Mouse (Mus musculus) intestine, postnatal 0 days (tissue): ENCODE results near the gene Mecr. TPM values are rescaled to one million over a fixed set of nuclear protein-coding genes. Genes with fewer than 3 reads are reported as not detected.

Source experiments
- ATAC-seq: fragments of 200-750 bp; cut with Nextera tagmentation; 2 replicates; pipeline ENCODE4 v1.8.0; 2017; ENCODE audit warnings: mild to moderate bottlenecking, moderate TSS enrichment, moderate library complexity
- H3K27ac ChIP-seq: fragments of 300-500 bp; sonication (generic); 2 replicates; pipeline ENCODE4 v1.5.1; 2014; ENCODE audit warnings: mild to moderate bottlenecking, low read depth, low read length, moderate library complexity
- H3K27me3 ChIP-seq: fragments of 300-500 bp; sonication (generic); replicated peaks from 2 replicates; pipeline ENCODE4 v1.6.1; 2014; ENCODE audit warnings: low read length, mixed read lengths; ENCODE audit not compliant: control insufficient read depth, insufficient read depth
- H3K36me3 ChIP-seq: fragments of 300-500 bp; sonication (generic); 2 replicates; pipeline ENCODE4 v1.6.1; 2014; ENCODE audit warnings: mild to moderate bottlenecking, moderate library complexity; ENCODE audit not compliant: control insufficient read depth, insufficient read depth
- H3K4me1 ChIP-seq: fragments of 300-500 bp; sonication (generic); replicated peaks from 2 replicates; pipeline ENCODE4 v1.6.1; 2014; ENCODE audit warnings: antibody characterized with exemption, low read length, mixed read lengths; ENCODE audit not compliant: control insufficient read depth, insufficient read depth
- H3K4me2 ChIP-seq: fragments of 300-500 bp; sonication (generic); replicated peaks from 2 replicates; pipeline ENCODE4 v1.6.1; 2014; ENCODE audit warnings: low read depth, mild to moderate bottlenecking, moderate library complexity
- H3K4me3 ChIP-seq: fragments of 300-500 bp; sonication (generic); 2 replicates; pipeline ENCODE4 v1.5.1; 2014; ENCODE audit warnings: low read depth, low read length
- H3K9ac ChIP-seq: fragments of 300-500 bp; sonication (generic); 2 replicates; pipeline ENCODE4 v1.6.1; 2014; ENCODE audit warnings: mild to moderate bottlenecking, low read depth, low read length
- H3K9me3 ChIP-seq: fragments of 300-500 bp; sonication (generic); 2 replicates; pipeline ENCODE4 v1.6.1; 2016; ENCODE audit warnings: mixed run types; ENCODE audit not compliant: control insufficient read depth
- CTCF ChIP-seq: sonication (generic); IDR thresholded peaks from 2 replicates; pipeline ENCODE4 v1.5.1; 2016; ENCODE audit warnings: low read depth, mild to moderate bottlenecking, control low read depth, antibody characterized with exemption, moderate library complexity
- WGBS: fragments of 180-500 bp; shearing (Covaris S2); extraction: QIAGEN DNeasy Blood & Tissue Kit; methylation state at CpG from one replicate; pipeline ENCODE4 v1.1.7; 2014; 5-methylcytosine and 5-hydroxymethylcytosine counted together
- polyA plus RNA-seq: library from polyadenylated mRNA; unstranded; fragments of >200 nt; fragmentation: Nextera tagmentation; extraction: Ambion mirVana; gene quantifications from 2 replicates; pipeline ENCODE4 v1.2.1, GENCODE M21; 2015

Mecr gene
- polyA plus RNA-seq, 1 experiment from 2014 or later = 27.3 TPM

DNA sequence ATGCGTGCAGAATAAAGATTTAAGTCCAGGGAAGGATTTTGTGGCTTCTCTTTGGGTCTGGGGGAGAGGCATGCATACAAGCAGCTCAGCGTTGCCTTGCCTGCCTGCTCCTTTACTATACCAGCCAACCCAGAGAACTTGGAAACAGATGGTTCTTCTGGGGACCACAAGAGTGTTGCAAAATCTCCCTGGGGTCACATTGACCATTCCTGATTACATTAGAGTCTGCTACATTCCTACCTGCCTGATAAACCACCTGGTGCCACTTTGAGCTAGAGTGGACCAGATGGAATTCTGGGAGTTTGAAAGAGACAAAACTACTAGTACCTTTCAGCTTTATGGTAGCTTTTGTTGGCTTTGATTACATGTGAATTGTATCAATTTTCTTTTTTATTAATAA lies 33.6 kb downstream of the Mecr start:
- Histone ChIP-seq H3K36me3 (no peaks in the 10 kb centered on the region), H3K9me3 (no peaks in the 10 kb centered on the region), H3K9ac (0 out of 2 replicates have a peak overlapping the region, but pooled peaks have one; percentile 4), H3K4me2 (no peak overlapping the region), H3K4me1 (no peaks in the 10 kb centered on the region; the same call in 1 of the 2 replicates), H3K4me3 (no peak overlapping the region), H3K27ac (no peak overlapping the region), H3K27me3 (no peaks in the 10 kb centered on the region)
- 58% methylated on average over 2 of the region's 2 CpGs for WGBS
- no peak for TF ChIP-seq CTCF
- no peak for ATAC-seq

DNA sequence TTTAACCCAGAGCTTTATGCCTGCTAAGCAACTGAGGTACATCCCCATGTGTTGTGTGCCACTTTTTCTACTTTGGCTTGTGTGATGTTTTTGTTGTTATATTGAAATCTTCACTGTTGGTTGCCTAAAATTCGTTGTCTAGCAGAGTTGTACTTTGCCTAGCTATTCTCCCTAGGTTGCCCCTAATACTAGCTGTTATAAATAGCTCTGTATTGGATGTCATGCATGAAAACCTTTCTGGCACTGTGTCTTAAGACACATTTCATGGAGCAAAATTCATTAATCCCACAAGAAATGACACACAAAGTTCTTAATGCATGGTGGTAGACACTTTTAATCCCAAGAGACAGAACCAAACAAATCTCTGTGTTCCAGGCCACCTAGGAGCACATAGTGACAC lies 36.4 kb downstream of the Mecr start:
- no peak overlapping the region for H3K9ac ChIP-seq
- H3K4me1 ChIP-seq = peaks cover 2% of the 10 kb centered on the region
- TF ChIP-seq CTCF = no peak
- ATAC-seq = no peak
- no peaks in the 10 kb centered on the region for H3K27me3 ChIP-seq
- no peaks in the 10 kb centered on the region for H3K36me3 ChIP-seq
- no peak overlapping the region for H3K4me2 ChIP-seq
- no peak overlapping the region for H3K4me3 ChIP-seq
- 61% methylated on average over 1 of the region's 1 CpGs for WGBS
- H3K27ac ChIP-seq = no peak overlapping the region
- no peaks in the 10 kb centered on the region for H3K9me3 ChIP-seq

DNA sequence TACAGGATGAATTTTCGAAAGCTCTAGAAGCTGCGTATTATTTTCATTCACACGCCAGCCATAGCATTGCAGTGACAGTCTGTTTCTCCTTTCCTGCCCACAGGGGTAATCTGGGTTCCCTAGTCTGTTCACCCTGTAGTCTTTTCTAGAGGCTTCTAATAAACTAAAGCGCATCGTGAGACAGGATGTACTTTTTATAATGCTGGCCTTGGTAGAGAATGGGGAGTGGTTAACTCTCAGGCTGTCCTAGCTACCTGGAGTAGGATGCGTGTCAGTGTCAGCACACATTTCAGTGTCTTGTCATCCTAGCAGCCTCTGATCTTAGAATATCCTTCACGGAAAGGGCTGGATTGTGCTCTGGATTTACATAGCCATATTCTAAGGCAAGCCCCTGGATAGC lies 38.0 kb downstream of the Mecr start:
- Histone ChIP-seq H3K9ac (no peak overlapping the region), H3K27ac (no peak overlapping the region), H3K4me2 (no peak overlapping the region), H3K27me3 (no peaks in the 10 kb centered on the region), H3K36me3 (peaks cover 10% of the 10 kb centered on the region), H3K9me3 (no peaks in the 10 kb centered on the region), H3K4me3 (no peak overlapping the region), H3K4me1 (peaks cover 2% of the 10 kb centered on the region)
- WGBS = 68% methylated on average over 7 of the region's 7 CpGs
- no peak for ATAC-seq
- TF ChIP-seq CTCF = no peak

DNA sequence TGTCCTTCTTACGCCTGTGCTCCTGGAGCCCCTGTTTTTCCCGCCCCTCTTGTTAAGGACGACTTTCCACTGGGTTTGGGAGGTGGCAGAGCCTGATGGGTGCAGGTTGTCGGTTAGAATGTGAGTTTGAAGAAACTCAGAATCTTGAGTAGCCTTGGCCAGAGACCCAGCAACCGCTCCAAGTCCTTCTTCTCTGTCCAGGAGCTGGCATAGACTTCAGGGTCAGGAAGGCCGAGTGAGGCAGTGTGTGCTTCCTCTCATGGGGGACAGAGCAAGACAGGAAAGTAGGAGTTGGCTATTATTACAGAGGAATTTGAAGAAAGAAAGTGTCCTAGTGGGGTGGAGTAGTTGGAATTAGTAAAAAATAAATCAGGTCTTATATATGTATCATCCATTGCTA lies 40.3 kb downstream of the Mecr start:
- WGBS = 47% methylated on average over 6 of the region's 6 CpGs
- peaks cover 2% of the 10 kb centered on the region; the same call in 1 of the 2 replicates for H3K4me1 ChIP-seq
- H3K4me3 ChIP-seq = no peak overlapping the region
- H3K9me3 ChIP-seq = no peaks in the 10 kb centered on the region
- H3K36me3 ChIP-seq = peaks cover 11% of the 10 kb centered on the region
- peak overlapping the region; percentile 58 for H3K27ac ChIP-seq
- H3K27me3 ChIP-seq = no peaks in the 10 kb centered on the region
- H3K9ac ChIP-seq = no peak overlapping the region
- no peak overlapping the region; the same call in 1 of the 2 replicates for H3K4me2 ChIP-seq
- no peak for TF ChIP-seq CTCF
- ATAC-seq = no peak

DNA sequence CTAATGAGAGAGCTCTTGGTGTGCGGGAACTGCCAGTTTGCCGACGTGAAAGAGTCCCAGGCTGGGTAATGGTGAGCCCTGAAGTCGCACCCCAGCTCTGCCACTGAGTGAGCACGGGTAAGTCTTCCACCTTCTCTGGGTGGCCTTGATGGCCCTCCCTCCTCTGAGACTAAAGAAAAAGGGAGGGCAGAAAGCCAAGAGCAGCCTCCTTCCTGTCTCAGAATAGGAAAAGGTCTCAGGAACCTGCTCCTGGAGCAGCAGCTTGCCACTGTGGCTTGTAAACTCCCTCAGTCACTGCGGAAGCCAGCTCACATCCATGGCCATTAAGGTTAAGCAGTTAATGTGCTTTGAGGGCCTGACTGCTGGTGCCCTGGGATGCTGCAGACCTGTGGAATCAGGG lies 42.1 kb downstream of the Mecr start:
- H3K27me3 ChIP-seq = no peaks in the 10 kb centered on the region
- no peaks in the 10 kb centered on the region for H3K9me3 ChIP-seq
- H3K9ac ChIP-seq = no peak overlapping the region
- H3K4me1 ChIP-seq = peaks cover 2% of the 10 kb centered on the region; the same call in 1 of the 2 replicates
- H3K36me3 ChIP-seq = peaks cover 11% of the 10 kb centered on the region
- 67% methylated on average over 6 of the region's 6 CpGs for WGBS
- H3K4me2 ChIP-seq = no peak overlapping the region
- H3K27ac ChIP-seq = no peak overlapping the region
- no peak for TF ChIP-seq CTCF
- H3K4me3 ChIP-seq = no peak overlapping the region
- ATAC-seq = no peak

DNA sequence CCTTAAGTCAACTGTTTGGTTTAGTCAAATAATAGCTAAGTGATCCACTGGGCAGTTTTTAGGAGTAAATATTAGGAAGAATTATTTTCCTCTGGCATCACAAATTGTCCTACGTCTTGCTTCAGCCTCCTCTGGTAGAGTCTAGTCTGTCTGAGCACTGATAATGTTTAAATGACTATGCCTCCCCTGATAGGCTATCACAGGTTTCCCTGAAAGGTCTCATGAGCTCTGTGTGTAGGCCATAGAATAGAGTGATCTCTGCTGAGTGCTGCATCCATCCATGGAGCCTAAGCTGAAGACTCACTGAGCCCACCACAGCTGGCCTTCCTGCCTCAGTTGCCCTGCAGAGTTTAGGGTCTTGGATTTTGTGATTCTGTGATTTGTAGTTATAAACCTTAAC lies 45.3 kb downstream of the Mecr start:
- no peaks in the 10 kb centered on the region for H3K9me3 ChIP-seq
- WGBS = 45% methylated on average over 1 of the region's 1 CpGs
- TF ChIP-seq CTCF = no peak
- peaks cover 36% of the 10 kb centered on the region for H3K36me3 ChIP-seq
- H3K4me1 ChIP-seq = no peaks in the 10 kb centered on the region
- H3K27me3 ChIP-seq = no peaks in the 10 kb centered on the region
- ATAC-seq = no peak
- H3K4me3 ChIP-seq = no peak overlapping the region
- no peak overlapping the region for H3K9ac ChIP-seq
- no peak overlapping the region for H3K27ac ChIP-seq
- no peak overlapping the region for H3K4me2 ChIP-seq

DNA sequence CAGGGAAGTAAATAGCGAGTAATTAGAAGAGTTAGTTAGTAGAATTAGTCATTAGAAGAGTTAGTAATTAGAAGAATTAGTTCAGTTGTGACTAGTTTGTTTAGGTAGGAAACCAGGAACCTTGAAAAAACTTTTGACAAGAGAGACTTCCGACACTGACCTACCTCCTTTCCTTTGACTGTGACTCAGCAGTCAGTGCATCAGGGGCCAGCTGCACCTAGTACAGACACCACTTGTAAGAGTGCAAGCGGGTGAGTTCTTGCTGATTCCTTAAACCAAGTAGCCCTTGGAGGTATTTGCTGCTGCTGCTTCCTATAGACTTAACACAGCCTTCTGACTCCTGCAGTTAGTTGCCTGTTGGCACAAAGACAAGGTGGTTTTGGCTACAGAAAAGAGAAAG lies 47.4 kb downstream of the Mecr start:
- Histone ChIP-seq H3K36me3 (peaks cover 49% of the 10 kb centered on the region), H3K9ac (no peak overlapping the region), H3K4me1 (no peaks in the 10 kb centered on the region), H3K4me2 (no peak overlapping the region), H3K9me3 (no peaks in the 10 kb centered on the region), H3K4me3 (no peak overlapping the region), H3K27ac (no peak overlapping the region), H3K27me3 (no peaks in the 10 kb centered on the region)
- WGBS = 85% methylated on average over 3 of the region's 3 CpGs
- ATAC-seq = no peak
- TF ChIP-seq CTCF = no peak
